Mouse (Mus musculus) Patski (cell line): ENCODE results near the gene Prkcd. TPM values are rescaled to one million over a fixed set of nuclear protein-coding genes. Genes with fewer than 3 reads are reported as not detected.

Source experiments
- ATAC-seq: fragments of 100-300 bp; one replicate; pipeline ENCODE4 v1.8.0; 2021
- CTCF ChIA-PET: fragments of 350-600 bp; sonication (Branson Sonifier 250); formaldehyde crosslinking; loops from one replicate; lab custom pipeline; 2022; ENCODE audit warnings: inconsistent platforms; lab: Charles Lee
- POLR2A ChIA-PET: fragments of 350-600 bp; sonication (Branson Sonifier 250); formaldehyde crosslinking; loops from one replicate; lab custom pipeline; 2022; ENCODE audit warnings: antibody characterized with exemption, inconsistent platforms; lab: Charles Lee
- DNase-seq: peaks from one replicate; pipeline ENCODE4 v3.0.0-alpha.2; 2011; ENCODE audit warnings: low read depth, low spot score
- H3K27me3 ChIP-seq: fragments of 371-371 bp; one replicate; pipeline ENCODE4 v1.5.1; 2021
- CTCF ChIP-seq: fragments of 100-300 bp; IDR thresholded peaks from one replicate; pipeline ENCODE4 v1.5.1; 2021
- in situ Hi-C: fragments of 300-500 bp; cut with MboI; formaldehyde crosslinking; loops from 3 replicates; pipeline ENCODE4 v1.11.1; 2018; ENCODE audit warnings: low pct_unique_long_range_greater_than_20kb, mixed read lengths
- polyA plus RNA-seq: library from polyadenylated mRNA; unstranded; gene quantifications from one replicate; pipeline ENCODE4 v1.2.3, GENCODE M21; 2021

The Prkcd gene
- polyA plus RNA-seq, 1 experiment from 2014 or later: 68.7 TPM

GRCm38 (mm10) chr14:30626756-30627742 is 1.0 kb upstream of the Prkcd start:
- ATAC-seq: no peak
- no peaks in the 10 kb centered on the region for H3K27me3 ChIP-seq
- POLR2A ChIA-PET: interaction anchor here (1.0 kb wide), 1 partner anchor 19 kb away, joined by 5 read pairs; no protein-coding TSS in a partner anchor
- CTCF ChIA-PET: interaction anchor here (0.7 to 1.5 kb wide), 5 partner anchors 9 to 45 kb away, joined by 3 to 4 read pairs (median 3); no protein-coding TSS in a partner anchor
- no peak for TF ChIP-seq CTCF
- DNase-seq: no peak
- in situ Hi-C loops: no loop called here

GRCm38 (mm10) chr14:30625131-30625807 is 741 bp downstream of the Prkcd start:
- ChIA-PET CTCF (no interaction called here), POLR2A (interaction anchor here (0.6 kb wide), 1 partner anchor 11 kb away, joined by 5 read pairs; no protein-coding TSS in a partner anchor)
- no peak for DNase-seq
- in situ Hi-C loops: no loop called here
- TF ChIP-seq CTCF: no peak
- H3K27me3 ChIP-seq: no peaks in the 10 kb centered on the region
- ATAC-seq: no peak

DNA sequence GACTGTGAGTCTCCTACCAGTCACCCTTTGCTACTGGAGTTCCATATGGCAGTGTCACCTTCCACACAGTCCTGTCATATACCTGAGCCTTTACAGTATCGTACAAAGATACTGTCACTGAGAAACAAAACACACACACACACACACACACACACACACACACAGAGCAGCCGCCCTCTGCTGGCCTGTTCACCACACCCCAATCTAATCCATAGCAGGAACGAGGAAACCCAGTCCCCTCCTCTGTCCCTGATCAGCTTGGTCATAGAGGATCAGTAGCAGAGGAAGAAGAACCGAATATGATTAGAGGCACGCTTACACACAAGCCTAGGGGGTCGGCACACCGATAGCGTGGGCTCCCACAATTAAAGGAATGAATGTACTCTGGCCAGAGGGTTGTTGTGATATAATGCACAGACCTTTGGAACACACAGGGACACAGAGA is 1.7 kb downstream of the Prkcd start:
- TF ChIP-seq CTCF: no peak
- no peaks in the 10 kb centered on the region for H3K27me3 ChIP-seq
- ATAC-seq (no peak), DNase-seq (no peak)
- ChIA-PET POLR2A (no interaction called here), CTCF (interaction anchor here (0.8 to 1.2 kb wide), 2 partner anchors 11 to 43 kb away, joined by 3 read pairs; no protein-coding TSS in a partner anchor)
- in situ Hi-C loops: no loop called here

- no peak for TF ChIP-seq CTCF
- POLR2A ChIA-PET: interaction anchor here (0.7 kb wide), 1 partner anchor 24 kb away, joined by 4 read pairs; no protein-coding TSS in a partner anchor
- no peaks in the 10 kb centered on the region for H3K27me3 ChIP-seq
- DNase-seq (no peak), ATAC-seq (no peak)
- in situ Hi-C loops: no loop called here
- CTCF ChIA-PET: interaction anchor here (1.0 to 2.5 kb wide), 2 partner anchors 10 to 31 kb away, joined by 3 to 8 read pairs; no protein-coding TSS in a partner anchor
Measured at GRCm38 (mm10) chr14:30622556-30622955, 3.5 kb downstream of the Prkcd start.

GRCm38 (mm10) chr14:30622130-30622529 is 3.9 kb downstream of the Prkcd start:
- CTCF ChIA-PET: interaction anchor here (1.0 to 2.5 kb wide), 3 partner anchors 9 to 31 kb away, joined by 3 to 8 read pairs (median 3); no protein-coding TSS in a partner anchor
- H3K27me3 ChIP-seq: no peaks in the 10 kb centered on the region
- DNase-seq (no peak), ATAC-seq (no peak)
- no peak for TF ChIP-seq CTCF
- in situ Hi-C loops: no loop called here
- POLR2A ChIA-PET: no interaction called here

DNA sequence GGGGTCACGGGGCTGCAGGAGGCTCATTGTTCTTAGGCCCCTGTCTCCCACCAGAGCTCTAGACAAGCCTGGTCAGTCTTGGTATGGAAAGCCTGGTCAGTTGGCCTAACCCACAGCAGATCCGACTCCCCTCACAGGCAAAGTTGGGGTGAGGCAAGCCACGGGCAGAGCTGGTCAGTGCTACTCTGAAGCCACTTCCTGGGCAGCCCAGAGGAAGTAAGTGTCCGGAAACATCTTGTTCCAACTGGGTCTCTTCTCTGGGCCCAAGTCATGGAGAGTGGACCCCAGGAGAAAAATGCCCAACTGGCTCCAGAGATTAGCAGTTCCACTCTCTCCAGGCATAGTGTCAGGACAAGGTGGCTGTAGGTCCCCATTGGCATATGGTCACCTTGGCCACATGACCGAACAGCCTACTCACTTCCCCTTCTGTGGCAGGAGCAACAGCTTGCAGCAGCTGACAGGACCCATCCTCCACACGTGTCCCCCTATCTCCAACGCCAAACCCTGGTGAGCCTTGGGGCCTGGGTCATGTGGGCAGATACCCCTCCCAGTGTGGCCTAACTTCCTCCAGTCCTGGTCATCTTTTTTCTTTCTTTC is 5.9 kb downstream of the Prkcd start:
- POLR2A ChIA-PET: interaction anchor here (1.1 kb wide), 1 partner anchor 44 kb away, joined by 3 read pairs; no protein-coding TSS in a partner anchor
- TF ChIP-seq CTCF: no peak
- DNase-seq (no peak), ATAC-seq (no peak)
- CTCF ChIA-PET: interaction anchor here (1.3 kb wide), 1 partner anchor 52 kb away, joined by 3 read pairs; no protein-coding TSS in a partner anchor
- H3K27me3 ChIP-seq: no peaks in the 10 kb centered on the region
- in situ Hi-C loops: no loop called here

DNA sequence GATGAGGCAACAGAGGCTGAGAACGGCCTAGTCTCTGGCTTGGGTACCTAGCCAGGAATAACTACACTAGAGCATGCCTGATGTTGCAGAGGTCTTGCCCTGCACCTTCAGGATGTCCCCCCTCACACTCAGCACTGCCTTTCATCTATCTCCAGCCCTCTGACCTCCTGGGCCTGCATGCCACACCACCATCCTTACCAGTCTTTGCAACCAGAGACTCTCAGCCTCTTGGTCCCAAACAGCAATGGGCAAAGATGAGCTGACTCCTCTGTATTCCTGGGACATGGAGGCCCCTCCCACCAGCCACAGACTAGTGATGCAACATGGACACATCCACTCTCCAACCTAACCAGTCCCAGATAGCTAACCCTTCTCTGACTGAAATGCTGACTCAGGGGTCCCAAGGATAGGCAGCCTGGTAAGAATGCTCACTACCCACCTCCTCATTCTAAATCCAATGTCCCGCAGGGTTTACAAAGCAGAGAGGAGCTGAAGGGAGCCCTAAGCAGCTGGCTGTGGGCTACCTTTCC is 7.2 kb downstream of the Prkcd start:
- TF ChIP-seq CTCF: no peak
- ATAC-seq: no peak
- ChIA-PET CTCF (interaction anchor here (0.8 to 1.3 kb wide), 3 partner anchors 8 to 53 kb away, joined by 3 to 5 read pairs (median 3); no protein-coding TSS in a partner anchor), POLR2A (no interaction called here)
- DNase-seq: no peak
- in situ Hi-C loops: no loop called here
- no peaks in the 10 kb centered on the region for H3K27me3 ChIP-seq

DNA sequence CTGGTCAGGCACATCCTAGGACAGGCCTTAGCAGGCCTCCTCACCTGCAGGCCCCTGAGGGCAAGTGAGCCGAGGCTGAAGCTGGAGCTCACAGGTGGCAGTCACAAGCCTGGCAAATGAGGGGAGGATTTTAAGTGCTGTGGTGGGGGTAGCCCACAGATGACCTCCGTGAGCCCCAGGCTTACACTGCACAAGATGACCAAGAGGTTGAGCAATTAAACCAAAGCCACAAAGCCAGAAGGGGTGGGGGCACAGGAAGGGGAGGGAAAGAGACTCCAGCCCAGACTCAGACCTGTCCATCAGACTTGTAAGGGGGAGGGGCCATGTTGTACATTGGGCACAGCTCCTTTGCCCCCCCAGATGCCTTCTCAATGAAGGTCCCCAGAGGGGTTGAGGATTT is 9.3 kb downstream of the Prkcd start:
- no peaks in the 10 kb centered on the region for H3K27me3 ChIP-seq
- ChIA-PET POLR2A (no interaction called here), CTCF (interaction anchor here (1.2 to 1.3 kb wide), 2 partner anchors 21 to 55 kb away, joined by 4 read pairs; no protein-coding TSS in a partner anchor)
- DNase-seq (no peak), ATAC-seq (no peak)
- TF ChIP-seq CTCF: no peak
- in situ Hi-C loops: no loop called here

GRCm38 (mm10) chr14:30612962-30613715 is 12.9 kb downstream of the Prkcd start:
- ATAC-seq: no peak
- in situ Hi-C loops: no loop called here
- ChIA-PET CTCF (interaction anchor here (0.7 to 2.1 kb wide), 15 partner anchors 9 to 63 kb away, joined by 3 to 12 read pairs (median 4); no protein-coding TSS in a partner anchor), POLR2A (no interaction called here)
- no peak for DNase-seq
- no peaks in the 10 kb centered on the region for H3K27me3 ChIP-seq
- TF ChIP-seq CTCF: no peak
